Mouse (Mus musculus) embryonic fibroblast, embryonic 13.5 days (primary cell): ENCODE data around the gene Adgrl3.

Source experiments
- CTCF ChIP-seq: IDR thresholded peaks from 2 replicates; pipeline ENCODE4 v1.5.1; 2011; ENCODE audit warnings: mild to moderate bottlenecking, control low read depth, low read length, moderate library complexity, borderline replicate concordance; ENCODE audit not compliant: insufficient read depth
- POLR2A ChIP-seq: IDR thresholded peaks from 2 replicates; pipeline ENCODE4 v1.6.1; 2011; ENCODE audit warnings: low read depth, mild to moderate bottlenecking, control low read depth, low read length, moderate library complexity

DNA sequence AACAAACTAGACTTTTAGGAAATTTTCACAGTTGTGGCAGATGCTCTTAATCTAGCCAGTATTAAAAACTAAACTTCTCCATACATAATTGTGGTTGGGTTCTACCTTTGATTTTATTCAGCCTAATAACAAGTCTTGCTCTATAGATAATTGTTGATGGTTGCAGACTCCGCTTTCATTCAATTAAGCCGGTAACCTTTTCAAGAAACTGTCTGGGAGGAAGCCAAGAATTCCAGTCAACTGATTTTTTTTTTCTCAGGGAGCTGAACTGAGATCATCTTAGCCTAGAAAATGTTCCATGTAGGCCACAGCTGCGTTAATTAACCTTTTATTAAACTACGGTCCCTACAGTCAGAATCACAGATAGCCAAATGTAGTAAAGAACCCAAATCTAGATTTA is 65.2 kb downstream of the Adgrl3 start:
- no peak for TF ChIP-seq POLR2A
- TF ChIP-seq CTCF, result no peak
